Mouse (Mus musculus) C3H10T1/2 (cell line): ENCODE measurements around the gene Gpsm3. TPM values are rescaled to one million over a fixed set of nuclear protein-coding genes. Genes with fewer than 3 reads are reported as not detected.

Experiments used
- polyA plus RNA-seq, 2 experiments: library from polyadenylated mRNA; unstranded; fragments of >200 nt; fragmentation: generic; extraction: Trizol; gene quantifications; one replicate each; pipeline ENCODE4 v1.2.1; 2012; ENCODE audit warnings: missing spikeins in 2 of 2

Gene Gpsm3
- polyA plus RNA-seq: under 1 TPM; 0.88 to 0.96 TPM

DNA sequence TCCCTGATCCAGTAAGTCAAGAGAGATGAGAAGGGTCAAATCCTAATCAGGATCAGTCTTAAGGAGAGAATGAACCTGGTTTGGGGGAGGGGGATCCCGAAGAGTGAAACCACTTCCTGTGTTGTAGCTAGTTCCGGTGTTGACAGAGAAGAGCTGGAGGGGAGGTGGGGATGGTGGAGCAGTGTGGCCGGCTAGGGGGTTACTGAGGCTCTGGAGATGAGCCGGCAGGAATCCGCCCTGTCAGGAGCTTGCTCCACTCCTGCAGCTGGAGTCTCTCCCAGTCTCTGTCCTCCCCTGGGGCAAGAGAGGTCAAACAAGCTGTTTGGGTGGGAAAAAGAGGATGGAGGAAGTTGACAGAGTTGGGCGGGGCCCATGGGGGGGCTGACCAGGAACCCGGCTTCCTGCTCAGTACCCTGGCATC is at the start of gene Gpsm3:
Gene Gpsm3 (plus strand): TSS at position 126 of the 421 bp plus-strand sequence.

DNA sequence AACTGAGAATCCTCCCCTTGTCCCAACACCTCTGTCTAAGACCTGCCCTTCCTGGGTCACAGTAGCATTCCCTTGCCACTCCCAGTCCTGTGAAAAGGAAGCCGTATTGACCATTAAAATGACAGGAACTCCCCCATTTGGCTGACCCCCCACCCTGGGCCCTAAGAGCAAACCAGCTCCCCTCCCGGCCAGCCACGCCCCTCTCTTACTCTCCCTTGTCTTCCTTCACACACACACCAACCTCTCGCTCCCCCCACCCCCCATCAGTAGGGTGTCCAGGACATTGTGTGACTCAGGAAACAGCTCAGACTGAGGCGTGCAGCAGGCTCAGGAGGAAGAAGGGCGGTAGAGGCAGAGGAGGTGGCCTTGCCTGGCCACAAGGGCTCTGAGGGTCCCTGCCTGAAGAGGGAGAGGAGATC is 25.6 kb upstream of the Gpsm3 start, which contains the start of gene Notch4:
Gene Notch4 (plus strand): TSS at position 266 of the 419 bp plus-strand sequence.

DNA sequence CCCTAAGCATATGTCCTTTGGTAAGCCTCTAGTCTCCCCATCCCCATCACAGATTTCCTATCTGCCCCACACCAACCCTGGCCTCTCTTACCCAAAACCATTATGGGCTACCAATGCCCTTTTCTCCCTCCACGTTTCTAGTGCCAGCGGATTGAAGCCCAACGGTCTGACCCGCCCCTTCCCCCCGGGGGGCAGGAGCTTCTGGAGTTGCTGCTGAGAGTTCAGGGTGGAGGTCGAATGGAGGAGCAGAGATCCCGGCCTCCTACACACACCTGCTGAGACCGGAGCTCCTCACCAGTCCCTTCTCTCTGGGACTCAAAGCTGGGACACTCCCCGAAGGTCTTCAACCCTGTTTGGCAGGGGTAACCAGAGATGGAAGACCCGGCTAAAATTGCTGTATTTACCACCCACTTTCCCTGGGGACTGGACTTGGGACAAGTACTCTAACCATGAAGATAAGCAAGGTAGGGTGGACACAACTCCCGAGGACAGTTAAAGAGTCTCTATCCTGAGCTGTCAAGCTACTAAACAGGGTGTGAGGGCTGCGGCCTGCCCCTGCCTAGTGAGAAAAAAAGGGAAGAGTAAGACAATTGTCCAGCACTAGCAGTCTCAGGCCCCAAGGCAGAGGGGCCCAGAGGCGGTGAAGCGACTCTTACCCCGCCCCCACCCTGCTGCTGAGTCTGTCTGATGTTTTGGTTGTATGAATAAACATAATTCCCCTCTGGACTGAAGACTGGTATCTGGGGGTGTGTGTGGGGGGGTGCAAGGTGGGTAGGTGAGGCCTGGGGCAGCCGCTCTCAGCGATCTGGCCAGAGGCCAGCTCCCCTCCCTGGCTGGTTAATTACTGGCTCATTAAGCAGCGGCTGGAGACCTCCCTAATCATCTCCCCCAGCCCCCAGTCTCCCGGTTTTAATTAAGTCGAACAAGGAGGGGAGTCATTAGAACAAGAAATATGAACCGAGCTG is 1.7 kb downstream of the Gpsm3 start, which contains the start of gene Pbx2:
Gene Pbx2 (plus strand): TSS at position 238 of the 965 bp plus-strand sequence.

DNA sequence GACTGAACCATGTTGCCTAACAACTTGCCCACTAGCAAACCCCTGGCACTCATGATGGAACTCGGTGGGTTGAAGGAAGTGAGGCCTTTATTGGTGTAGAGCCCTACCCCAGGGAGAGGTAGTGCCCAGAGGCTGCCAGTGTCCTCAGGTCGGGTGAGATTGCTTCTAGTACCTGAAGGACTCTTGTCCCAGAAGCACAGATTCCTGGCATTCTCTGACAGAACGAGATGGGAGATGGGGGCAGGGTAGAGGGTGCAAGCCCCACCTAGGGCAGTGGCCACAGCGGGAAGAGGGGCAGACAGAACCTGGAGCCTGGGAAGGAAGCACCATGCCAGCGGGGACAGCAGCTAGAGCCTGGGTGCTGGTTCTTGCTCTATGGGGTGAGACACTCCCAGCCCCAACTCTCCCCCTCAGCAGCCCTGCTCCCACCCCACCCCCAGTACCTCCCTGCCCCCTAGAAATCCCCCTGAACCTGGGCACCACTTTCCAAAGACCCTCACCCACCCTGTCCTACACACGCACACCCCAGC is 8.0 kb downstream of the Gpsm3 start, which contains the start of gene Ager:
Gene Ager (plus strand): TSS at position 297 of the 530 bp plus-strand sequence.

DNA sequence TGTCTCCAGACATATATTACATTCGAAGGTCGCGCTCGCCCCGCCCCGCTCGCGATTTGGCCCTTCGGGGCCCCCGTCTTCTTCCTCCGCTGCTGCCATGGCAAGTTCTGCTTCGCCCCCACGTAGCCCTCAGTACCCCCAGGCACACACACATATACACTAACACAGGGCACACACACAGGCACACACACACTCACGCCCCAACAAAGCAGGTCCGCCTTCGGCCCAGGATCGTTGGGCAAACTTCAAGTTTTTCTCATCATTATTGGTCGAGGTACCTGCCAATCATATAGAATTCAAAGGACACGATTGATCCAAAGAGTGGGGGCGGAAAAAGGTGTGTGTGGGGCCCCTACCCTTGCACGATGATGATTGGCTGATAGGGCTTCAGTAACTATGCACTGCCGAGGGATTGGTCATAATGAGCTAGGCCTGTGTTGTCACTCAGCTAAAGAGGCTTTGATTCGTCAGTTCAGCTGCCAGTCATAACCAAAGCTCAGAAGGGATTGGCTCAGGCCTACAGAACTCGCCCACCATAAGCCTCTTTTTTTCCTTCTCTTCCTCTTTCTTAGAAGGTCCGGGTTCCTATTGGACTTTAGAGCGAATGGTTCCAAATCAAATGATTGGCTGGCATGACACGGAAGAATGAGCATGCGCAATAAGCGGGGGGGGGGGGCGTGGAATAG is 13.9 kb downstream of the Gpsm3 start, which contains the start of gene Rnf5:
Gene Rnf5 (minus strand): TSS at position 316 of the 686 bp plus-strand sequence.

DNA sequence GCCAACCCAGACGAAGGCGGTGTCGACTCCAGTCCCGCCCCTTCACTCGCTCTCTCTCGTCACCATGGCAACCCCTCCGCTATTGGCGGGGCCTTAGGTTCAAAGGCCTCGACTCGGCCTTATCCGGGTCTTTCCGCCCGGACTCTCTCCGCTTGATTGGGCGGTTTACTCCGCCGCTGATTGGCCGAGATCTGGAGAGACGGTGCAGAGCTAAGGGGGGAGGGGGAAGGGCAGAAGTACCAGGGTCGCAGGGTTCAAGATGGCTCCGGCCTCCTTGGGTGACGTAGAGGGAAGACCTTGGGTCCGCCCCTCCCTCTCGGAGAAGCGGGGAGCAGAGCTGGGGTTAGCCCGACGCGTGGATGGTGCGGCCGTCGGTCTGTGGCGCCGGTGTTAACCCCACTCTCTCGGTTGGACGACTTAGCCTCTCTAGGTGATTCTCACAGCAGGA is 14.5 kb downstream of the Gpsm3 start, which contains the start of gene Agpat1:
Gene Agpat1 (plus strand): TSS at position 202 of the 448 bp plus-strand sequence.

DNA sequence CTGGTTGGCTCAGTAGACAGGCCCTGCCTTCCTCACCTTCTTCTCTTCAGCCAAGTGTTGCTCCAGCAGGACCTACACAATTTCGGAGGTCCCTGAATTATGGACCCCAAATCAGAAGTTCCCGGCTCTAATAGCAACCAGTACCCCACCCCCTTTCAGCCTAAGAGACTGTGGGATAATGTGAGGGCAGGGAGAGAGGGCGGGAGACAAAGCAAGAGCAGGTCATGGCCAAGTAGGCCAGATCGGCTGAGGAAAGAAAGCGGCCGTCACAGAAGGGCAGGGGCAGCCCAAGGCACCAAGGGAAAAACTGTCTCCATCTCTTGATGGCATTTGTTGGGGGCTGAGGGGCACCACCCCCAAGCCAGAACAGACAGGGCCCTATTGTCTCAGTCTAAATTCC is 26.3 kb downstream of the Gpsm3 start, which contains the start of gene Egfl8:
Gene Egfl8 (minus strand): TSS at position 101 of the 400 bp plus-strand sequence.

DNA sequence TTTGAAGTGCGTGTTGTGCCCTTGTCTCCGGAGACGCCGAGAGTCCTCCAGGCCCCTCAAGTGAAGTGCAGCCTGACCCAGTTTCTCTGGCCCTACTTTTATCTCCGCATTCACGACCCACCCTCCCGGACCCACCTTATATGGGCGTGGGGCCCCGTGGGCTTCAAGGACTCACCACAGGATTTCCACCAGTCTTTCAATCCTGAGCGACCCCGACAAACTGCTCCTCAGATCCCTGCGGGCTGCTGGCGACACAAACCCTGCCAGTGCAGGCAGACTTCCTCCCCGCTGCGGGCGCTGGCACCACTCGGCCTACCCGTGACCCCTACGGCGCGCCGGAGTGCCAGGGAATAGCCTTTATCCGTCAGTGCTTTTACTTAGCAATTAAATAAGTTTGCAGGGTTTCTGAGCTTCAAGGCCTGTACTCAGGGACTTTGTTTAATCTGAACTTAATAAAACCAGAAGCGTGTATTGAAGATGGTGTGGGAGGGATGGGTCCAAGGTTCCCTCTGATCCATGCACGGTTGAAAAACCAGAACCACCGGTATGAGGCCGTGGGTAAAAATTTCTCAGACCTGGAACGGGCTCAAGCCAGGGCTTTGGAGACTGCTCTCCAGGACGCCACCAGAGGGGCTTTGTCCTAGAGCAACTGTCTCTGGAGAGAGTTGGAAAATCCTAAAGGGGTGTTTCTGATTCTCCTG is 38.5 kb downstream of the Gpsm3 start, which contains the start of gene Ppt2:
Gene Ppt2 (minus strand): TSS at position 568 of the 701 bp plus-strand sequence.

DNA sequence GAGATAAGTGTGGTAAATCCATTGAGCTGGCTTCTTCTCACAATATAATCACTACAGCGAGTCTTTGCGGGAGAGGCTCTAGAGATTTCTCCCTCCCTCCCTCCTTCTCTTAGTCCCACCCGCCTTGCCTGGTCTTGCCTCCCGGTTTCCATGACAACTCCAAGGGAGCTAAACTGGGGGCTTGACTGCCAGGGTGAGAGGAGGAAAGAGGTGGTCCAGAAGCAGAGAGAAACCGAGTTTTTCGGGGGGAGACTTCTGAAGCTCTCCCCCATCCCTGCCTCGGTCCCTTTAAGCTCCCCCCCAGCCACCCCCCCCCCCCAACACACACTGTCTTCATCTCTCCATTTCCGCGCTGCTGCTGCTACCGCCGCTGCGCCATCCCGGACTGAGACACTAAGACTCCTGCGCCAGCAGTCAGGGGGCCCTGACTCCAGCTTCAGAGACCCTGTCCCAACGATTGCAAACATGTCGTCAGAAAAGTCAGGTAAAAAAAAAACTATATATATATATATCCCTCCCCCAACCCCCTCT is 39.7 kb downstream of the Gpsm3 start, which contains the start of gene Prrt1:
Gene Prrt1 (plus strand): TSS at position 313 of the 531 bp plus-strand sequence.

Other genes with a start within 250 kb of the Gpsm3 start
- gene Btnl2, start 235.0 kb upstream of the Gpsm3 start, polyA plus RNA-seq: not detected
- not detected for gene Btnl1, start 212.7 kb upstream of the Gpsm3 start, polyA plus RNA-seq
- gene BC051142, start 191.0 kb upstream of the Gpsm3 start, polyA plus RNA-seq: not detected
- gene Btnl4, start 112.5 kb upstream of the Gpsm3 start, polyA plus RNA-seq: not detected
- not detected for gene Btnl6, start 72.5 kb upstream of the Gpsm3 start, polyA plus RNA-seq
- gene Notch4, start 25.5 kb upstream of the Gpsm3 start, polyA plus RNA-seq: 1 to 10 TPM in 1 of 2 experiments, under 1 TPM in 1; 0.15 to 2.8 TPM
- 10 to 100 TPM; 15.2 to 41.5 TPM for gene Pbx2, start 1.5 kb downstream of the Gpsm3 start, polyA plus RNA-seq
- gene Ager, start 8.1 kb downstream of the Gpsm3 start, polyA plus RNA-seq: 1 to 10 TPM in 1 of 2 experiments, under 1 TPM in 1; 0.06 to 1.8 TPM
- gene Rnf5, start 13.9 kb downstream of the Gpsm3 start, polyA plus RNA-seq: 10 to 100 TPM; 23.8 to 60.6 TPM
- gene Agpat1, start 14.5 kb downstream of the Gpsm3 start, polyA plus RNA-seq: 10 to 100 TPM; 76.3 to 93.6 TPM
- 1 to 10 TPM in 1 of 2 experiments, under 1 TPM in 1; 0.05 to 1.4 TPM for gene Egfl8, start 26.2 kb downstream of the Gpsm3 start, polyA plus RNA-seq
- 10 to 100 TPM; 14.7 to 42.5 TPM for gene Ppt2, start 38.7 kb downstream of the Gpsm3 start, polyA plus RNA-seq
- under 1 TPM in 1 of 2 experiments, not detected in 1; 0.02 TPM for gene Prrt1, start 39.7 kb downstream of the Gpsm3 start, polyA plus RNA-seq
- 10 to 100 TPM; 12.6 to 21.7 TPM for gene Fkbpl, start 55.0 kb downstream of the Gpsm3 start, polyA plus RNA-seq
- gene Atf6b, start 57.3 kb downstream of the Gpsm3 start, polyA plus RNA-seq: 10 to 100 TPM; 35.2 to 76.3 TPM
- under 1 TPM; 0.04 to 0.46 TPM for gene Tnxb, start 80.7 kb downstream of the Gpsm3 start, polyA plus RNA-seq
- 1 to 10 TPM in 1 of 2 experiments, under 1 TPM in 1; 0.07 to 1.3 TPM for gene C4b, start 154.1 kb downstream of the Gpsm3 start, polyA plus RNA-seq
- gene Cyp21a1, start 214.8 kb downstream of the Gpsm3 start, polyA plus RNA-seq: under 1 TPM in 1 of 2 experiments, not detected in 1; 0.09 TPM
- gene Stk19, start 247.1 kb downstream of the Gpsm3 start, polyA plus RNA-seq: 10 to 100 TPM; 38.4 to 44.5 TPM
- 10 to 100 TPM; 47.7 to 51.0 TPM for gene Dxo, start 247.2 kb downstream of the Gpsm3 start, polyA plus RNA-seq